Mouse (Mus musculus) ES-CJ7 (cell line): Measurements from ENCODE around the gene Utp11.

ENCODE experiments used
- DNase-seq: peaks from one replicate; pipeline ENCODE4 v3.0.0; 2011; ENCODE audit warnings: low read depth, low spot score

Gene Utp11

GRCm38 (mm10) chr4:124672347-124673320 lies 20.8 kb downstream of the Utp11 start:
- DNase-seq, result no peak

DNA sequence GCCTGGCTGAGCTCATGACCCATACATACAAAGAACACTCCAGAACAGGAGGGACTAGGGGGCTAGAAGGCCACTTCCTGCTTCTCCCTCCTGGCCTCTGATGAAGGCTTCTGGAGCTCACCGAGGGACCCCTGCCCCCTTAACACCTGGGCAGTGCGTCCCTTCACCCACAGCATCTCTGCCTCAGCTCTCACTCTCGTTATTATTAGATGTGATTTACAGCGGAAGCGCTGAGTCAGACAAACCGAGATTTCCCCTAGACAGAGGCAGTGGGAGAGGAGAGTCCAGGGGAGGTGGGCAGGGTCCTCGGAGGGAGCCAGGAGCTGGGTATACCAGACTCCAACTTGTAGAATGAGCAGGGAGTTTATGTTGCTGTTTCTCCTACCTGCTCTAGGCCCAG lies 21.8 kb downstream of the Utp11 start:
- DNase-seq, result no peak

- DNase-seq, result no peak
These were observed 23.2 kb downstream of the Utp11 start for GRCm38 (mm10) chr4:124670232-124670631.

DNA sequence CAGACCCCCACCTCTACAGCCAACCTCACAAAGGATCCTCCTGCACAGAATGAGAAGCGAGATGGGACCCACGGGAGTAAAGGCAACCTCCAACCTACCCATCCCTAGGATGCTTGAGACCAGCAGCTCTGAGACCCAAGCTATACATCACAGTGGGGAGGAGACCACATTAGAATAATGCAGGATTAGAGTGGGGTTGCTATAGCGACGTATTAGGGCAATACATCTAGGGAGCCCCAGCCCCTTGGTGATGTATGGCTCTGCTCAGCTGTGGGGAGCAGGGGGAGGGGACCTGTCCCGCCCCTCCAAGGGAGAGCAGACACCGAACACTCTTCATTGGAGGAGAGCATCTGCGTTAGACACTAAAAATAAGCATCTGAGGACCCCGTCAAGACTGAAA lies 25.3 kb downstream of the Utp11 start:
- peak; percentile 31 for DNase-seq

GRCm38 (mm10) chr4:124667476-124668033 lies 25.8 kb downstream of the Utp11 start:
- DNase-seq, result no peak

DNA sequence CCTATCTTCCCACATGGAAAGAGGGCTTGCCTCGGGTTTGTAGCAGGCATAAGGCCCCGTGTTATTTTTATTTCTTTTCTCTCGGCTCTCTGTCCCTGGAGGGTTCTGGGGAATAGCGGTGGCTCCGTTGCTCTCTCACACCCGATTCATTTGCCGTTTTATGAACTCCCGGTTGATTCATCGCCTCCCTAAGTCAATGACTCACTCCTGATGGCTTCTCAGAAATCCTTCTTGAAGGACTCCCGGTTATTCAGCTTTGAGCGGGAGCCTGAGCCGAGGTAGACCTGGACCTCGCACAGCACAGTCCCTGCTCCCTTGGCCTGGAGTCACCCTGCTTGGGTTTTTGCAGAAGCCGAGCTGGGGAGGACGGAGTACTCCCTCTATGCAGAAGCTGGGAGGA lies 28.8 kb downstream of the Utp11 start:
- no peak for DNase-seq

- DNase-seq, result no peak
These were observed 29.2 kb downstream of the Utp11 start for GRCm38 (mm10) chr4:124664185-124664584.

DNA sequence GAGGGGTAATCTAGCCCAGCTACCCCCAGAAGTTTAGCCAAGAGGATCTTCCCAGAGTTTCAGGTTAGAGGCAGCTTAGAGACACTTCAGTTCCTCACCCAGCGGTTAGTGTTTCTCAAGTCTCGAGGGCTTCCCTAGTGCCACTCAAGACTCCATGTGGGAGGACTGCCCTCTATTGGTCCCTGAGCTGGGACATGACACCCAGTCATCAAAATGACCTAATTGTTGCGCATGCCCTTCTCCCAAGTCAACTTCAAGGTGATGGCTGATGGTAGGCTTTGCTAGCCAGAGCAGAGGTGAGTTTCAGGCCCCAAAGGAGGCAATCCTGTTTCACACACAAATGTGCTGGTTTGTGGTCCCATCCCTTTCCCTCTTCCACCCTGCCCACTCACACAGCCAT lies 30.4 kb downstream of the Utp11 start:
- DNase-seq, result peak; percentile 41

DNA sequence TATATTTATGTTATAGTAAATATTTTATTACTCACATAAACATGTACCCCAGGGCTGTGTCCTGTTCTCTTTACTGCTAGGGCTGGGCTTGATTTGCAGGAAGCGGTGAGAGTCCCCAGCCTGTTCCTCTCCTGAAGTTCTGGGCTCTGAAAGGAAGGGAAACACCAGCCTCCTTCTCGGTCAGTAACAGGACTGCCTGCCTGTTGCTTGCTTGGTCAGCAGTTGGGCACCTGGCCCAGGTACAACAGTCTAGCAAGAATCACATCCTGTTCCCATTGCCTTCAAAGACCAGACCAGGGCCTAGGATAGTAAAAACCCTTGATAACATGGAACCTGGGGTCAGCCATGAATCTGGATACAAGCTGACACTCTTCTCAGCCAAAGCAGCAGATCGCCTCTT lies 32.8 kb downstream of the Utp11 start:
- DNase-seq, result no peak

- peak; percentile 30 for DNase-seq
These were observed 33.9 kb downstream of the Utp11 start for GRCm38 (mm10) chr4:124659251-124660217.

GRCm38 (mm10) chr4:124658412-124658851 lies 35.0 kb downstream of the Utp11 start:
- DNase-seq, result peak; percentile 46

DNA sequence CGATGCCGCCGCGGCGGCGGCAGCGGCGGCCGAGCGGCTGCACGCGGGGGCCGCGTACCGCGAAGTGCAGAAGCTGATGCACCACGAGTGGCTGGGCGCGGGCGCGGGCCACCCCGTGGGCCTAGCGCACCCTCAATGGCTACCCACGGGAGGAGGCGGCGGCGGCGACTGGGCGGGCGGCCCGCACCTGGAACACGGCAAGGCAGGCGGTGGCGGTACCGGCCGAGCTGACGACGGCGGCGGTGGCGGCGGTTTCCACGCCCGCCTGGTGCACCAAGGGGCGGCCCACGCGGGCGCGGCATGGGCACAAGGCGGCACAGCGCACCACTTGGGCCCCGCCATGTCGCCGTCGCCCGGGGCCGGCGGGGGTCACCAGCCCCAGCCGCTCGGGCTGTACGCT lies 35.6 kb downstream of the Utp11 start:
- no peak for DNase-seq

DNA sequence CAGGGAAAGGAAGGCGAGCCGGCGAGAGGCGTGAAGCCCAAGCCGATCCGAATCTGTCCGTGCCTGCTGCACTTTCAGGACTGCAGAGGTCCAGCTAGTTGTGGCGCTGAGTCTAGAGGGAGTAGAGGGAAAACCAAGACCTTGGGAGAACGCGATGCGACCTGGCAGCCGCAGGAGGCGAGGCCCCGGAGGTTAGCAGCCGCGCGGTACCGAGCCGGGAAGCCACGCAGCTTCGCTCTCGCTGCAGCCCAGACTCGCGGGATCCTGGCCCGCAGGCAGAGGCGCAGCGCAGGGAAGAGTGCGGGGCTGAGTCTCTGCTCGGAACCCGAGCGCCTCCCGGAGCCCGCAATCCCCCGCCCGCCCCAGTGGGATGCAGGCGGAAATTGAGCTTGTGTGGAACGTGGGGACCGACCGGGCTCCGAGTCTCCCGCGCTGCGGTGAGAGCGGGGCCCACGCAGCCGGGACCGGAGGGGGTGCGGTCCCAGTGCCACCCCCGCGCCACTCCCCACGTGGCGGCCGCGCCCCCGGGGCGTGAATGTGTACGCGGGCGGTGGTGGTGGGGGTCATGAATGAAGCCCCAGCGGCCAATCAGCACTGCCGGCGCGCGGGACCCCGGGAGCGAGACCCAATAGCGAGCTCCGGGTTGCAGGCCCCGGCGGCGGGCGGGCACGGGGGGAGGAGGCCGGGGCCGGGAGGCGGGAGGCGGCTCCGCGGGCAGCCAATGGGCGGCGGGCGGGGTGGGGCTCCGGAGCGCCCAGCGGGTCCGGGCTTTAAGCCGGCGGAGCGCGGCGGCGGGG lies 36.3 kb downstream of the Utp11 start:
- peak; percentile 79 for DNase-seq

- no peak for DNase-seq
These were observed 36.9 kb downstream of the Utp11 start, which contains the start of gene Pou3f1 for GRCm38 (mm10) chr4:124656518-124656853. Pou3f1 (plus strand) TSS chr4:124656807.

GRCm38 (mm10) chr4:124652886-124653285 lies 40.5 kb downstream of the Utp11 start:
- peak; percentile 65 for DNase-seq

- DNase-seq, result no peak
These were observed 45.5 kb downstream of the Utp11 start for GRCm38 (mm10) chr4:124647909-124648308.

GRCm38 (mm10) chr4:124646591-124646990 lies 46.8 kb downstream of the Utp11 start:
- DNase-seq, result peak; percentile 68

- DNase-seq, result peak; percentile 48
These were observed 48.4 kb downstream of the Utp11 start for GRCm38 (mm10) chr4:124644974-124645433.

DNA sequence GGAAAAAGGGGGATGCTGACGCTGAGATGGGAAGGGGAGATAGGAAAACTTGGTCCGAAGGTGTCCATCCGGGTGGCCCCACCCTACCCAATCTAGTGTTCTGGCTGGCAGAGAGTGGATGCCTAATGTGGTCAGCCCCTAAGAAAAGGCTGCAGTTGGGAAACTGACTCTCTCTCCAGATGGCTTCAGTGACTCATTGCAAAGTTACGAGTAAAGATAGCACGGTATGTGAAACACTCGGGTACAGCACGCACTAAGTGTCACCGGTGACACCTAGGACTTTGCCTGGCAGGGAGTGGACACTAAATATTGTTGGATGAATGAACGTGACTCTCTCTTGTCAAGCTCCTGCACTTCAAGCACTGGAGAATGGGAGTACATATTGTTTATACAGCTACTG lies 49.5 kb downstream of the Utp11 start:
- no peak for DNase-seq

DNA sequence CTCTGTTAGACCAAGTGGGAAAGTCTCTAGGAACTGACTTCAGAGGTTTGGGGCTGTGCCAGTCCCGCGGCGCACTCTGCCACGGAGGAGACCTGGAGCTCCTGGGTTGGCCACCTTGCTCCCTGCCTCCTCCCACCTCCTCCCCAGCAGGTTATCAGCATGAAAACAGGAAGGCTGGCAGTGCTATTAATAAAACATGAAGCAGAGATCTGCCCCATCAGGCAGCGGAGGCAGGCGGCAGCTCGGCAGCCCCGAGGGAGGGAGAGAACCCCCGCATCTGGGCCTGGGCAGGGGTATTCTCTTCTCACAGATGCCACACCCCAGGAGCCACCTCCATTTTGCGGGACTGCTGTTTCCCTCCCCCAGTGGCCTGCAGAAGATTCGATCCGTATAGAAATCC lies 53.7 kb downstream of the Utp11 start:
- peak; percentile 65 for DNase-seq

DNA sequence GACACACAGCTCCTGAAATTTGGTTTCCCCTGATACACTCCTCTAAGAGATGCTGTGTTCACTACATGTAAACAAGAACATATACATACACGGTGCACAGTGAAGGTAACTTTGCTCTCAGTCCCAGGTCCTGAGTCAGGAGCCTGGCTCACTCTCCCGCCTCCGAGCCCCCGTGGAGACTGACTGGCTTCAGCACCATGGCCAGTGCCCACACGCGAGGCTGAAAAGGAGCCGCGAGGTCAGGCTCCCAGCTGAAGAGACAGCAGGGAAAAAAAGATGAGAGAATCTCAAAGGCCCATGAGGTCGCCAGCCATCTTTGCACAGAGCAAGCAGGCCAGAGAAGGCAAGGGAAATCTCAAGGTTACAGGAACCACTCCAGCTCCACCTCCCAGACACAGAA lies 60.1 kb downstream of the Utp11 start:
- DNase-seq, result peak; percentile 62
